Mouse (Mus musculus) kidney, adult 9 months (tissue): ENCODE data around the gene Rnf214.

Experiments
- DNase-seq: peaks from one replicate; pipeline ENCODE4 v3.0.0; 2022

The Rnf214 gene

GRCm38 (mm10) chr9:45935628-45936210 is 29.0 kb upstream of the Rnf214 start, which contains the start of gene Tagln:
Gene Tagln (minus strand): TSS chr9:45936058.
- no peak for DNase-seq

- DNase-seq: peak; percentile 58
Measured at GRCm38 (mm10) chr9:45932571-45933415, 26.1 kb upstream of the Rnf214 start.

GRCm38 (mm10) chr9:45931958-45932357 is 25.2 kb upstream of the Rnf214 start:
- peak; percentile 42 for DNase-seq

- DNase-seq: no peak
Measured at GRCm38 (mm10) chr9:45929285-45929684, 22.6 kb upstream of the Rnf214 start.

GRCm38 (mm10) chr9:45919895-45920294 is 13.2 kb upstream of the Rnf214 start:
- no peak for DNase-seq

GRCm38 (mm10) chr9:45917041-45917934 is 10.6 kb upstream of the Rnf214 start:
- peak; percentile 73 for DNase-seq

GRCm38 (mm10) chr9:45915659-45916058 is 8.9 kb upstream of the Rnf214 start:
- DNase-seq: no peak

- peak; percentile 68 for DNase-seq
Measured at GRCm38 (mm10) chr9:45911673-45912072, 5.0 kb upstream of the Rnf214 start.

GRCm38 (mm10) chr9:45910995-45911394 is 4.3 kb upstream of the Rnf214 start:
- DNase-seq: no peak

GRCm38 (mm10) chr9:45907078-45907428 is 342 bp upstream of the Rnf214 start:
- no peak for DNase-seq

- DNase-seq: peak; percentile 42
Measured at GRCm38 (mm10) chr9:45905811-45906237, 887 bp downstream of the Rnf214 start.

GRCm38 (mm10) chr9:45905196-45905595 is 1.5 kb downstream of the Rnf214 start:
- DNase-seq: no peak

GRCm38 (mm10) chr9:45893681-45894080 is 13.0 kb downstream of the Rnf214 start:
- no peak for DNase-seq

- DNase-seq: peak; percentile 66
Measured at GRCm38 (mm10) chr9:45877928-45878327, 28.8 kb downstream of the Rnf214 start.

GRCm38 (mm10) chr9:45870265-45870664 is 36.4 kb downstream of the Rnf214 start:
- no peak for DNase-seq

- DNase-seq: no peak
Measured at GRCm38 (mm10) chr9:45869181-45869580, 37.5 kb downstream of the Rnf214 start.

- no peak for DNase-seq
Measured at GRCm38 (mm10) chr9:45861813-45862212, 44.9 kb downstream of the Rnf214 start.

GRCm38 (mm10) chr9:45859364-45859763 is 47.3 kb downstream of the Rnf214 start:
- DNase-seq: no peak

- DNase-seq: no peak
Measured at GRCm38 (mm10) chr9:45854136-45854535, 52.6 kb downstream of the Rnf214 start.

GRCm38 (mm10) chr9:45853695-45854094 is 53.0 kb downstream of the Rnf214 start:
- DNase-seq: no peak

GRCm38 (mm10) chr9:45851776-45852175 is 54.9 kb downstream of the Rnf214 start:
- DNase-seq: no peak

- no peak for DNase-seq
Measured at GRCm38 (mm10) chr9:45851330-45851729, 55.4 kb downstream of the Rnf214 start.

- peak; percentile 27 for DNase-seq
Measured at GRCm38 (mm10) chr9:45850528-45851155, 56.1 kb downstream of the Rnf214 start.
